Mouse (Mus musculus) heart, postnatal 0 days (tissue): ENCODE data around the gene Pdgfra.

Experiments used
- CTCF ChIP-seq: IDR thresholded peaks from 2 replicates; pipeline ENCODE4 v1.5.1; 2016; ENCODE audit warnings: antibody characterized with exemption, control low read depth, low read depth
- EP300 ChIP-seq: IDR thresholded peaks from 2 replicates; pipeline ENCODE4 v1.6.1; 2016; ENCODE audit warnings: antibody characterized with exemption, low read depth

GRCm38 (mm10) chr5:75149380-75149779, 2.7 kb upstream of the Pdgfra start:
- TF ChIP-seq CTCF (no peak), EP300 (no peak)
